Mouse (Mus musculus) erythroblast, embryonic 14.5 days (primary cell): ENCODE measurements around the gene Slc22a14.

ENCODE experiments used
- GATA1 ChIP-seq: IDR thresholded peaks from 2 replicates; pipeline ENCODE4 v1.6.1; 2012; ENCODE audit warnings: low read length, inconsistent platforms, mixed read lengths
- TAL1 ChIP-seq: IDR thresholded peaks from 3 replicates; pipeline ENCODE4 v1.6.1; 2012; ENCODE audit warnings: low read length, inconsistent platforms, mixed read lengths

- no peak for TF ChIP-seq GATA1
- TF ChIP-seq TAL1, result no peak
Observed at GRCm38 (mm10) chr9:119352060-119352459, 13.3 kb downstream of the Slc22a14 start.
